Mouse (Mus musculus) layer of hippocampus, adult 8-10 months (tissue): Measurements from ENCODE around the gene Tmem163. TPM values are rescaled to one million over a fixed set of nuclear protein-coding genes. Genes with fewer than 3 reads are reported as not detected.

ENCODE experiments used
- DNase-seq, 2 experiments: peaks; one replicate each; pipeline ENCODE4 v3.0.0; 2022; ENCODE audit warnings: low spot score in 2 of 2
- total RNA-seq, 4 experiments: library from RNA; stranded (reverse); gene quantifications; 2 replicates each; pipeline ENCODE4 v1.2.4; 2022

The Tmem163 gene
- 10 to 100 TPM in 1 of 4 experiments, 1 to 10 TPM in 3; 7.5 to 10.8 (median 9.0) TPM for total RNA-seq

DNA sequence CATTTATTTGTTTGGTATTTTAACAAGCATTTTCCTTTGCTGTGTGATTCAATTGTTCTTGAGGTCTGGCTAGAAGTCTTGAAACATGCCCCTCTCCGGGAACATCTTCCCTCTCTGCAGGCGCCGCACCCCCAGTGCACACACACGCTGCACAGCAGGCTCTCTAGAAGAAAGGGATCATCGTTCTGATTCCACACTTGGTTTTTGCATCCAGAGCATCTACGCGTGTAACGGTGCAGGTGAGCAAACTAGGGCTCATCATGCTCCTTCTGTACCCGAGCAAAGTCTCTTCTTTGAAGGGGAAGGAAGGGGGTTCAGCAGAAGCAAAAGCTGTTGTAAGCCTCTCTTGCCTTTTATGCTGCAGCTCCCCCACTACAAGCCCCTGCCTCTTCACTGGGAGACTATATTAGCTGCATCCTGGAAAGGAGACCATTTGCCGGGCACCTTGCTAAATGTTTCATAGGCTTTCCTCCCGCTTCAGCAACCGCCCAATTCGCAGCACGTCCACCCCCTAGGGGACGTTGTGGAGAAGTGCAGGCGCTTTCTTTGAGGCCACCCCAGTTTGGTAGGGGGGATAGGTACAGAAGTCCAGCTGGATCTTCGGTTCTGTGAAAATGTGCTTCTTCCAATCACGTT, at the start of gene Tmem163:
Gene Tmem163 (minus strand): TSS at position 51 of the 636 bp plus-strand sequence.
- DNase-seq, result no peak

- DNase-seq, result no peak
Measured at GRCm38 (mm10) chr1:127729096-127729495, 49.7 kb upstream of the Tmem163 start, which contains the start of gene Acmsd. Gene Acmsd, plus strand, starts transcription at chr1:127729413.

DNA sequence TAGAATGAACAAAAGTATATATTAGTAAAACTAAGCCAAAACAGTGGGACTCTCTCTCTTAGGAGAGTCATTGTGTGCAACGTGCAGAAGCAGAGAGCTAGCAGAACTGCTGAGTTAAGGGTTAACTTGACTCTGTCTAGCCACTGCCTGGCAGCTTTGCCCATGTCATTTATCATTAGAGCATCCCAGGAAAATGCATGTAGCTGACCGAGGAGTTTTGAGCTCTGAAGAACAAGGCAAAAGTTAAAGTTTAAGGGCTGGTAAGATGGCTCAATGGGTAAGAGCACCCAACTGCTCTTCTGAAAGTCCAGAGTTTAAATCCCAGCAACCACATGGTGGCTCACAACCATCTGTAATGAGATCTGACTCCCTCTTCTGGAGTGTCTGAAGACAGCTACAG, 44.2 kb upstream of the Tmem163 start:
- no peak for DNase-seq

DNA sequence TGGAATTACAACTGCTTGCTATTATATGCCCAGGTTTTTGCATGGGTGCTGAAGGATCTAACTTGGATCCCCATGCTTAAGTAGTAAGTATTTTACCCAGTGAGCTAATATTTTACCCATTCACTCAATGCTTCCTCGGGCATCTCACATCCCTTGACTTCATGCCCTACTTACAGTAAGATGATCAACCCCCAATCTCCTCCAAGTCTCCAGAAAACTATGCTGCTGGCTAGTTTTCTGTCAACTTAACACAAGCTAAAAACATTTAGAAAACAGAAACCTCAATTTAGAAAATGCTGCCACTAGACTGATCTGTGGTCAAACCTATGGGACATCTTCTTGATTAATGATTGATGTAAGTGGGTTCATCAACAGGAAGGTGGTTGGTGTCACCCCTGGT, 38.9 kb upstream of the Tmem163 start:
- DNase-seq, result no peak

DNA sequence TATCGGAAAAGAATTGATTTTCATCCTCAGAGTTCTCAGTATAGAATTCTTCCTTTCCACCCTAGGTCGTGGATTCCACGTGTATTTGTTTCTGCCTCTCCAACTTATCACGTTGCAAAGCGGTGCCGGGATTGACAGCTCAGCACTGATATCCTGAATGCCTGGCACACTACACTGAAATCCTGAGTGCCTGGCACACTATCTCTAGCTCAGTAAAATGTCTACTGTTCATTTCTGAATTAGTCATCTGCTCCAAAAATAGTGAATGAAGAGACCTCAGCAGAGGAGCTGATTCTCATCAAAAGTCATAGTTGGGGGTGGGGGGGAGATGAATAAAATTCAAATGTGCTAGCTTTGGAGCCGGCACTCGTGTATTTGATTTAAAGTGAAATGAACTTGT, 37.1 kb upstream of the Tmem163 start:
- peak; percentile 10 to 28 for DNase-seq

DNA sequence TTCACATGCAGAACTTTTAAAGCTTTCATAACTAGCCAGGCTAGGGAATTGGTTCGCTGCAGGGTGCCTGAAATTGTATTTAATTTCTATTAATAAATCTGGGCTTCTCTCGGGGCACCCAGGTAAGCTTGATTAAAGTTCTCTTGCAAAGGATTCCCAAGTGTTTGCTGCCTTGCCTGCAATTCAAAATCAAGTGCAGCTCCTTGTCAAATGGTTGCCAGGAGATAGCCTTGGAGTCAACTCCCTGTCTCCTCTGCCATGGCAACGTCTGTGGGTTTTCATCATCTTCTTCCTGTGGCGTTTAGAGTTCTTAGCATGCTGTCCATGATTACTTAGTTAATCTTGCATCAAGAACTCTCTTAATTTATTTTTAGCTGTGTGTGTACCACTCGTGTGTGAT, 26.9 kb upstream of the Tmem163 start:
- DNase-seq, result no peak

DNA sequence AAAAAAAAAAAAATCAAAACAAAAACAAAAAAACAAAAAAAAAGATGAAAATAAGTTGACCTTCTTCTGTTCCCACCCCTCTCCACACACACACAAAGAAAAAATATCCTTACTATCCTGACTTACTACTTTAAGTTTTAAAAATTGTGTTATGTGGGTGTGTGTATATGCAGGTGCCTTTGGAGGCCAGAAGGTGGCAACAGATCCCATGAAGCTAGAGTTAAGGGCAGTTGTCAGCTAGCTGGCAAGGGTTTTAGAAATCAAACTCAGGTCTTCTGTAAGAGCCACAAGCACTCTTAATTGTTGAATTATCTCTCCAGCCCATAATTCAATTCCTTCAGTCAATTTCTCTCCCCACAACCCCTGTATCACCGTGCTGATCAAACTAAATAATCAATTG, 22.8 kb upstream of the Tmem163 start:
- no peak for DNase-seq

GRCm38 (mm10) chr1:127696533-127696932, 17.2 kb upstream of the Tmem163 start:
- no peak for DNase-seq

GRCm38 (mm10) chr1:127677661-127678580, 1.4 kb downstream of the Tmem163 start:
- no peak for DNase-seq

DNA sequence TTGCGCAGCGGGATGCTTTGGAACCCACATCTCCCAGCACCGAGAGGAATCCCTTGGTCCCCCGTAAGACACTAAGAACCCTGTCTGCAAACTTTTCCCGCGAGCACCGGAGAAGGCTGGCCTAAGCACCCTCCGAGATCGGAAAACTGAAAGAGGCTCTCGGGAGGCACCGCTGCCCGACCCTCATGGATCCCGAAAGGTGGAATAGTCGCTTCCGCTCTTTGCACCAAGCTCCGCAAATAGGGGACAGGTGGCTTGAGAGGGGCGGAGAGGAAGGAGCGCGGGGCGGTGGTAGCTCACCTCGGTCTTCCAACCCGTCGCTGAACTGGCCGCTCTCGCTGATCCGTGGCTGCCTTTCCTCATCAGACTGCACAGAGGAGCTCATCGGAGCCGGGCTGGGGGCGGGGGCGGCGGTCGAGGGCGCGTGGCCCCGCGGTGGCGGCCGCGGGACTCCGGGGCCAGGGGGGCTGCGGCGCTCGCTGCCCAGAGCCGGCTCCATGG, 2.2 kb downstream of the Tmem163 start:
- DNase-seq, result no peak

DNA sequence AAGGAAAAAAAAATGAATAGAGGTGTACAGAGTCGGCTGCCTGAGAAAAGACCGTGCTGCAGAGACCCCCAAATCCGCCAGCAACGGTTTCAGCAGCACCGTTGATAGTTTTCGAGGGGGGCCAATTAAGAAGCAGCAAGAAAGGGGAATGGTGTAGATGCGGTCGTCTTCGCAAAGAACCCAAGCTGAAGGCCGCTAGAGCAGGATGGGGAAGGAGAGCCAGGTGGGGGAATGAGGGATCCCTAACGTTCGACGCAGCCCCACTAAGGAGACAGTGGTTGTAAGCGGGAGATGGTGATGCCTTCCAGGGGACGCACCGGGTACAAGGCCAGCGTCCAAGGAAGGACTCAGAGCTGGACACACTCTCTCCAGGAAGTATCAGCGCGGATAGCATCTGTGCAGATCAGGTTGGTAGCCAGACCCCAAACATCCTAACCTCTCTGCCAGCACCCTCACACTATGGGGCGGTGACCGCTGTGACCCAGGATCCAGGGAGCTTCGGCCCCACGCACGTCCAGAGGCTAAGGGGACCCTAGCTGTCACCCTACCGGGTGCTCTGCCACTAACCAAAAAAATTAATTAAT, 2.7 kb downstream of the Tmem163 start:
- no peak for DNase-seq

- DNase-seq, result no peak
Measured at GRCm38 (mm10) chr1:127676116-127676515, 3.2 kb downstream of the Tmem163 start.

GRCm38 (mm10) chr1:127675253-127675652, 4.1 kb downstream of the Tmem163 start:
- DNase-seq, result no peak

GRCm38 (mm10) chr1:127673221-127674050, 5.9 kb downstream of the Tmem163 start:
- DNase-seq, result no peak

- no peak for DNase-seq
Measured at GRCm38 (mm10) chr1:127668161-127668560, 11.2 kb downstream of the Tmem163 start.

- no peak for DNase-seq
Measured at GRCm38 (mm10) chr1:127667110-127667860, 12.1 kb downstream of the Tmem163 start.

DNA sequence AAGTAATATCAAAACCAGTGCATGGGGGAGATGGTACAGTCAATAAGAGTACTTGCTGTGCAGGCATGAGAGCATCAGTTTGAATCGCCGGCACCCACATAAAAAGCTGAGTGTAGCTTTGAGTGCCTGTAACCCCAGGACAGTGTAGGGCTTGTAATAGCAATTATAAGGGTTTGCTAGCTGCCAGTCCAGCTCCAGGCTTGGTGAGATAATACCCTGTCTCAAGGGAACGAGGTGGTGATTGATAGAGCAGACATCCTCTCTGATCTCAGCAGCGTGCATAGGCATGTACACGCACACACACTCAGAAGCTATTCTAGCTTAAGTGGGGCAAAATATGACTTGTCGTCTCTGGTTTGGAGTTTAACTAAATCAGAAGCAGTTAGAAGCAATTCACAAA, 13.1 kb downstream of the Tmem163 start:
- no peak for DNase-seq

DNA sequence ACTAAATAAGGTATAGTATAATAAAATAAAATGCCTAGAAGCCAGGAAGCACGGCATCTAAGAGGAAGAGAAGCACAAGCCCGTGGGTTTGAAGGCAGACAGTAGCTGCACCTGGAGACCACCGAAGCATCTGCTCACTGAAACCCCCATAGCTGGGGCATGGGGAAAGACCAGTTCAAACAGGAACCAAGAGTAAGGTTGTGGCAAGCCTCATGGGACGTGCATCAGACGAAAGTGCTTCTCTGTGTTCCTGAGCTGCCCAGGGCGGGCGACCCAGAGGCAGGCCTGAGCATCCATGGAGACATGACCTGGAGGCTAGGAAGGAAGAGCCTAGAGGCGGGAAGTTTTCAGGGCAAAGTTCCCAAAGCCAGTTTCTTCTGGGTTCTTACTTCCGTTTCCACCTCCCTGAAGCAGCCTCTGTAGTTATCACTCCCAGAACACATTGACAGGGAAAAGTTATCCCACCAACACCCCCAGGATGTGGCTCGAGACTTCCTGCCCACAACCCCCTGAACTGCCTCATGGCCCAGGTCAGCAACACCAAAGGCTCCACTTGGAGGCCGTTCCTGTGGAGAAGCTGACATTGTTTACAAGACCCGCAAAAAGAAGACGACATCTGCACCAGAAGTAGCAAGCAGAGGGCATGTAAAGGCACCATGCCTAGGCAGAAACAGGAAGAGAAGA, 16.8 kb downstream of the Tmem163 start:
- DNase-seq, result no peak

GRCm38 (mm10) chr1:127661118-127662012, 18.0 kb downstream of the Tmem163 start:
- DNase-seq, result no peak
